In the genomic region with DNA sequence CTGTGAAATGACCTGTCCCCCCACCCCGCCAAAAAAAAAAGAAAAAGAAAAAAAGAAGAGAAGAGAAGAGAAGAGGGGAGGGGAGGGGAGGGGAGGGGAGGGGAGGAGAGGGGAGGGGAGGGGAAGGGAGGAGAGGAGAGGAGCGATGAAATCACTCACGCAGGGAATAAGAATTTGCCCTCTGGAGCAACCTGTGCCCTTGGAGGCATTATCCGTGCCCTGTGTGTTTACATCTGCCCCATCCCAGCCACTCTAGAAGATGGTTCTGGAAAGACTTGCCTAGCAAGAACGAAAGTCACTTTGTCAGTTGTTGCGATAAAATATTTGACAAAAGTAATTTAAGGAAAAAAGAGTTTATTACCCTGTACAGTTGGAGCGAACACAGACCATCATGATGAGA, we compare ENCODE assay signal across 8 mouse cellular contexts. TPM values are rescaled to one million over a fixed set of nuclear protein-coding genes. Genes with fewer than 3 reads are reported as not detected.
DNase-seq lines count a peak whose midpoint lies in the region; ATAC-seq and TF ChIP-seq lines count a peak whose summit lies in the region.

No protein-coding gene starts in this region.

- no peak for TF ChIP-seq CTCF in layer of hippocampus, adult 2 months (conservative IDR thresholded peaks at IDR 0.05)
- TF ChIP-seq CTCF in hindbrain, postnatal 0 days (IDR thresholded peaks at IDR 0.05; ENCODE audit: low read depth), result no peak

- H3K9me3 ChIP-seq in embryonic facial prominence, embryonic 10.5 days, result no peaks in the 10 kb centered on the region
- no peaks in the 10 kb centered on the region for H3K9me3 ChIP-seq in hindbrain, postnatal 0 days (ENCODE audit: low read length)

- peak overlapping the region; percentile 81 for H3K4me2 ChIP-seq in hindbrain, postnatal 0 days (ENCODE audit: low read depth, low read length)

- H3K36me3 ChIP-seq in embryonic facial prominence, embryonic 10.5 days (replicated peaks), result no peaks in the 10 kb centered on the region
- H3K36me3 ChIP-seq in hindbrain, postnatal 0 days (ENCODE audit: insufficient read depth, low read length), result no peaks in the 10 kb centered on the region

- 26% methylated on average over 7 of the region's 7 CpGs for WGBS in embryonic facial prominence, embryonic 10.5 days
- WGBS in hindbrain, postnatal 0 days, result 31% methylated on average over 6 of the region's 7 CpGs

- H3K27me3 ChIP-seq in embryonic facial prominence, embryonic 10.5 days (replicated peaks; ENCODE audit: low read depth, poor library complexity, severe bottlenecking), result peaks cover 11% of the 10 kb centered on the region; the same call in 1 of the 2 replicates
- no peaks in the 10 kb centered on the region for H3K27me3 ChIP-seq in hindbrain, postnatal 0 days (ENCODE audit: insufficient read depth, low read length)

- no peak for DNase-seq in layer of hippocampus, adult 2 months (ENCODE audit: low spot score in 2 of 2)
- no peak for DNase-seq in layer of hippocampus, adult 11-12 months (ENCODE audit: low spot score)
- DNase-seq in embryonic facial prominence, embryonic 10.5 days (ENCODE audit: low spot score), result no peak
- DNase-seq in hindbrain, postnatal 0 days (ENCODE audit: low spot score), result no peak
- DNase-seq in naive thymus-derived CD4-positive, alpha-beta T cell, adult 2 months (ENCODE audit: low read depth), result peak; percentile 39
- no peak for DNase-seq in thymus, postnatal 36 days
- no peak for DNase-seq in urinary bladder, postnatal 4 days (ENCODE audit: low spot score in 2 of 2)
- no peak for DNase-seq in right cerebral cortex, postnatal 4 days

- no peak for ATAC-seq in hindbrain, postnatal 0 days

- H3K9ac ChIP-seq in hindbrain, postnatal 0 days (replicated peaks; ENCODE audit: low read length), result no peak overlapping the region

- H3K4me3 ChIP-seq in layer of hippocampus, adult 2 months, result peak overlapping the region; percentile 86
- peak overlapping the region; percentile 91 for H3K4me3 ChIP-seq in embryonic facial prominence, embryonic 10.5 days
- H3K4me3 ChIP-seq in hindbrain, postnatal 0 days (ENCODE audit: low read length), result peak overlapping the region; percentile 95

- H3K4me1 ChIP-seq in embryonic facial prominence, embryonic 10.5 days, result peaks cover 13% of the 10 kb centered on the region
- H3K4me1 ChIP-seq in hindbrain, postnatal 0 days (ENCODE audit: insufficient read depth, low read length), result no peaks in the 10 kb centered on the region; the same call in 1 of the 2 replicates

- no peak overlapping the region for H3K27ac ChIP-seq in layer of hippocampus, adult 2 months
- H3K27ac ChIP-seq in embryonic facial prominence, embryonic 10.5 days (replicated peaks), result peak overlapping the region; percentile 90; the same call in 1 of the 2 replicates
- H3K27ac ChIP-seq in hindbrain, postnatal 0 days, result no peak overlapping the region

RNA-seq across cellular contexts. Expression of a gene that starts 0.4 kb away (rescaled TPM):
- total RNA-seq in layer of hippocampus, adult 2 months (2021), result 100 to 1,000 TPM; 124 to 128 TPM
- 47.6 and 49.0 TPM in 2 replicates for polyA plus RNA-seq in embryonic facial prominence, embryonic 10.5 days (2016; fragmentation: Nextera tagmentation; extraction: Ambion mirVana)
- 63.1 and 79.4 TPM in 2 replicates for total RNA-seq in hindbrain, postnatal 0 days (2014; rRNA removed)
- polyA plus RNA-seq in hindbrain, postnatal 0 days (2015; fragmentation: Nextera tagmentation; extraction: Ambion mirVana), result 106 and 112 TPM in 2 replicates
